Comparison of ENCODE assay signal across 19 mouse cellular contexts in genomic region chrX:8263156-8263804, GRCm38 (mm10). TPM values are rescaled to one million over a fixed set of nuclear protein-coding genes. Genes with fewer than 3 reads are reported as not detected.
"Had no signal": no experiment of that assay in that cellular context is flagged by ENCODE, and none has a peak within 500 bp of the region (broad histone marks: within the 10 kb centered on the region; RNA-seq: fewer than 3 reads in every experiment).

No protein-coding gene starts in this region.

- DNase-seq: kidney, adult 2 months; kidney, postnatal 25 days; layer of hippocampus, adult 9-11 months; lung, adult 18-20 months; lung, postnatal 10 days; lung, postnatal 36 days; right cerebral cortex, adult 18-20 months; right cerebral cortex, postnatal 25 days; spleen, adult 18-20 months; thymus, postnatal 25 days had no signal

- H3K9me3 ChIP-seq: lung, embryonic 15.5 days; midbrain, embryonic 12.5 days; midbrain, embryonic 15.5 days; neural tube, embryonic 12.5 days; neural tube, embryonic 15.5 days; stomach, embryonic 15.5 days had no signal

- ATAC-seq: intestine, postnatal 0 days; midbrain, embryonic 15.5 days had no signal

- H3K36me3 ChIP-seq: lung, embryonic 15.5 days; midbrain, embryonic 12.5 days; midbrain, embryonic 15.5 days; neural tube, embryonic 12.5 days; neural tube, embryonic 15.5 days; stomach, embryonic 15.5 days had no signal

- H3K9ac ChIP-seq: lung, embryonic 15.5 days; midbrain, embryonic 12.5 days; midbrain, embryonic 15.5 days; neural tube, embryonic 12.5 days; neural tube, embryonic 15.5 days; stomach, embryonic 15.5 days had no signal

- H3K4me1 ChIP-seq: lung, embryonic 15.5 days; midbrain, embryonic 12.5 days; midbrain, embryonic 15.5 days; neural tube, embryonic 12.5 days; neural tube, embryonic 15.5 days; stomach, embryonic 15.5 days had no signal

- H3K27me3 ChIP-seq: lung, embryonic 15.5 days; midbrain, embryonic 12.5 days; midbrain, embryonic 15.5 days; neural tube, embryonic 12.5 days; neural tube, embryonic 15.5 days; stomach, embryonic 15.5 days had no signal

- H3K4me2 ChIP-seq: lung, embryonic 15.5 days; midbrain, embryonic 12.5 days; midbrain, embryonic 15.5 days; neural tube, embryonic 12.5 days; neural tube, embryonic 15.5 days; stomach, embryonic 15.5 days had no signal

- H3K27ac ChIP-seq: kidney, postnatal 0 days; layer of hippocampus, adult 2 months; lung, embryonic 15.5 days; midbrain, embryonic 12.5 days; midbrain, embryonic 15.5 days; neural tube, embryonic 12.5 days; neural tube, embryonic 15.5 days; stomach, embryonic 15.5 days had no signal

- H3K4me3 ChIP-seq: layer of hippocampus, adult 2 months; lung, embryonic 15.5 days; midbrain, embryonic 12.5 days; midbrain, embryonic 15.5 days; neural tube, embryonic 12.5 days; neural tube, embryonic 15.5 days; stomach, embryonic 15.5 days had no signal

RNA-seq across cellular contexts. Expression of gene Slc38a5, which starts 7.7 kb away (rescaled TPM):
- polyA plus RNA-seq: kidney, adult 2 months had no signal
